Mouse (Mus musculus) C2C12 (cell line): Measurements from ENCODE around the gene Polr1d.

ENCODE experiments used
- CTCF ChIP-seq: IDR thresholded peaks from one replicate; pipeline ENCODE4 v1.5.1; 2011; ENCODE audit not compliant: control insufficient read depth, insufficient read depth, insufficient read length
- MAX ChIP-seq: IDR thresholded peaks from one replicate; pipeline ENCODE4 v1.6.1; 2011; ENCODE audit warnings: mild to moderate bottlenecking, control low read depth
- MYOD1 ChIP-seq: IDR thresholded peaks from one replicate; pipeline ENCODE4 v1.6.1; 2011; ENCODE audit warnings: low read depth; ENCODE audit not compliant: control insufficient read depth, insufficient read length
- MYOG ChIP-seq: IDR thresholded peaks from one replicate; pipeline ENCODE4 v1.6.1; 2011; ENCODE audit not compliant: control insufficient read depth, insufficient read length; ENCODE audit errors: extremely low read depth
- USF1 ChIP-seq: IDR thresholded peaks from one replicate; pipeline ENCODE4 v1.6.1; 2011; ENCODE audit warnings: low read depth, mild to moderate bottlenecking, control low read depth, moderate library complexity

GRCm38 (mm10) chr5:147156376-147156775 is 79.5 kb downstream of the Polr1d start:
- TF ChIP-seq CTCF (no peak), MAX (no peak), MYOD1 (no peak), USF1 (no peak), MYOG (no peak)
